19 mouse cellular contexts compared by ENCODE assay signal in genomic region chr4:43496587-43496986, GRCm38 (mm10). TPM values are rescaled to one million over a fixed set of nuclear protein-coding genes. Genes with fewer than 3 reads are reported as not detected.
"Had no signal": no experiment of that assay in that cellular context is flagged by ENCODE, and none has a peak within 500 bp of the region (broad histone marks: within the 10 kb centered on the region; RNA-seq: fewer than 3 reads in every experiment).

No protein-coding gene starts in this region.

- H3K9ac ChIP-seq: limb, embryonic 12.5 days; limb, embryonic 15.5 days; liver, embryonic 14.5 days; liver, postnatal 0 days; lung, embryonic 14.5 days; neural tube, embryonic 13.5 days; stomach, embryonic 15.5 days had no signal

- H3K27me3 ChIP-seq: limb, embryonic 12.5 days; limb, embryonic 15.5 days; neural tube, embryonic 13.5 days; stomach, embryonic 15.5 days had no signal

- ATAC-seq: intestine, postnatal 0 days; liver, postnatal 0 days; lung, postnatal 0 days; midbrain, embryonic 16.5 days had no signal

- H3K4me3 ChIP-seq: limb, embryonic 12.5 days; limb, embryonic 15.5 days; myocyte; neural tube, embryonic 13.5 days; stomach, embryonic 15.5 days had no signal

- DNase-seq: kidney, postnatal 14 days; left cerebral cortex, postnatal 4 days; liver, postnatal 0 days; lung, embryonic 14.5 days; thymus, adult 2 months; thymus, postnatal 14 days; thymus, postnatal 4 days had no signal

- H3K27ac ChIP-seq: limb, embryonic 12.5 days; limb, embryonic 15.5 days; liver, embryonic 14.5 days; macrophage; neural tube, embryonic 13.5 days had no signal

- H3K9me3 ChIP-seq: limb, embryonic 12.5 days; limb, embryonic 15.5 days; neural tube, embryonic 13.5 days; stomach, embryonic 15.5 days had no signal

- H3K4me2 ChIP-seq: limb, embryonic 15.5 days; liver, embryonic 11.5 days; lung, embryonic 14.5 days; neural tube, embryonic 13.5 days; stomach, embryonic 15.5 days had no signal

RNA-seq across cellular contexts. Expression of gene Sit1, which starts 13.1 kb away (rescaled TPM):
- polyA plus RNA-seq: intestine, postnatal 0 days; kidney, embryonic 16.5 days; limb, embryonic 12.5 days; limb, embryonic 15.5 days; liver, embryonic 11.5 days; lung, embryonic 14.5 days; lung, postnatal 0 days; macrophage; midbrain, embryonic 16.5 days; myocyte; neural tube, embryonic 13.5 days; stomach, embryonic 15.5 days had no signal
